Mouse (Mus musculus) ES-CJ7 (cell line): ENCODE results near the gene Cenpa.
"Not testable (repeated sequence)": the region's sequence is repeated elsewhere in the genome, so short reads cannot be mapped to it uniquely, and the experiment has no call there.

Source experiments
- DNase-seq: peaks from one replicate; pipeline ENCODE4 v3.0.0; 2011; ENCODE audit warnings: low read depth, low spot score

Cenpa gene

DNA sequence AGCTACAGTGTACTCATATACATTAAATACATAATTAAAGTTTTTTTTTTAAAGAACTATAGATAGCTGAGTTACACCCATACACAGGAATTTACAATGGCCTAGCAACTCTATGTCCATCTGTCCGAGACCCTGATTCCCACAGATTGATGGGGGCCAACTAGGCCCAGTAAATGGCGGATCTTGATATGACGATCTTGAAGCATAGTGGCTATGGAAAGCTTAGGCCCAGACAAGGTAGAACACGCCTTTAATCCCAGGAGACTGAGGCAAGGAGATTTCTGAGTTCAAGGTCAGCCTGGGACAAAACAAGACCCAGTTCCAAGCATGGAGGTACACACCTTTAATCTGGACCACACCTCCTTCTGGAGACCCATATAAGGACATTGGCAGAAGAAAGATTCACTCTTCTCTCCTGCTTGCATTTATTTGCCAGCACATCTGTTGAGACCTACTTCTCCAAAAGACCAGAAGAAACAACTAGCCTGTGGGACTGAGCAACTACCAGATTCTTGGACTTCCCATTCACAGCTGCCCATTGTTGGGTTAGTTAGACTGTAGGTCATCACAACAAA lies 12.2 kb downstream of the Cenpa start:
- DNase-seq: peak; percentile 45

DNA sequence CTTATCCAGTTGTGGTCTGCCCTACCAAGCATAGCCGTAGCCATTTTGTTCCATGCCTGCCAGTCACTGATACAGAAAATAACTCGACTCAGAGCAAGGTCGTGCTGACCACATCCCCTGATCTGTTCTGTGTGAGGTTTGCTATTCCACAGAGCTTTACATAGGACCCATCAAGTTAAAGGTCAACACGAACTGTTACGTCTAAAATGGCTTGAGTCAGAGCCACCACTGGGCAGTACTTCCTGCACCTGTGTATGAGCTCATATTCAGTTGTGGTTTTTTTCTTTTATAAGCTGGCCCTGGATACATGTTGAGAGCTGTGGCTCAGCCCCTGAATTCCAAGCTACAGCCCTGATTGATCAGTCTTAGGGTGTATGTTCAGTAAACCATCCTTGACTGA lies 13.0 kb downstream of the Cenpa start:
- no peak for DNase-seq

DNA sequence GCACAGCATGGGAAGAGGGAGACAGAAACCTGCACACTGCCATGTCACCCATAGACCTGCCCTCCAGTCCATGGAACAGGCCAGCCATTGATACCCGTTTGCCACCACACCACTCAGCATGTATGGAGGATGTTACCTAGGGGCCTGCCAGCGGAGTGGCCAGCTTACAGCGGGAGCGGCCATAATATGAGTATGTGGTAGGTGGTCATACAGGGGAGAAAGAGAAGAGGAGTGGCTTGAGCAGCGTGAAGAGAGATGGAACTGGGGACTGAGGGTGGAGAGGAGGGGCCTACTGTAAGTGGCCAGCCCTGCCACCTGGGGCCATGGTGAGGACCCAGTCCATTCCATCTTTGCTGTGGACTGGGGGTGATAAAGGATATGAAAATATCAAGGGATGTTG lies 15.4 kb downstream of the Cenpa start:
- no peak for DNase-seq

DNA sequence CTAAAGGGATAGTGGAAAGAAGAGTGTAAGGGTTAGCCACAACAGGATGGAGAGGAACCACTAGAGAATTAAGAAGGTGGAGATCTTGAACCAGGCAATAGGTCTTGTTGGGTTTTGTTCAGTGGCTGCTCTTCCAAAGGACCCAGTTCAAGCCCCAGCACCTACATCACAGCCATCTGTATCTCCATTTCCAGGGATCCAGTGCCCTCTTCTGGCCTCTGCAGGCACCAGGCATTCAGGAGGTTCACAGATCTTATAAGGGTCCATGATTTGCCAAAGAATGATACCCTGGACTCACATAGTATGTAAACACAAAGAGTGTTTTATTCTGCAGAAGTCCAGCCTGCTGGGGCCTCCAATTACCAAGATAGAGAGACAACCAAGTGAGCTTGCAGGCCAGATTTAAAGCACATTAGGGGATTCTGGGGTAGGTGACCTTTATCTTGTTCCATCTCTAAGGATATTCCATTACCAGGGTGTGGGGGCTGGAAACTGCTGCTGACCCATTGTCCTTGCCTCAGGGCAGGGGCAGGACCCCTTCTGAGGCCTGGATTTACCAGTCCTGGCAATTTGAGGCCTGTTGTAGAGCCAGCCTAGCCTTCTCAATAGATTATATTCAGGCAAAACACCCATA lies 16.5 kb downstream of the Cenpa start:
- DNase-seq: peak; percentile 41

DNA sequence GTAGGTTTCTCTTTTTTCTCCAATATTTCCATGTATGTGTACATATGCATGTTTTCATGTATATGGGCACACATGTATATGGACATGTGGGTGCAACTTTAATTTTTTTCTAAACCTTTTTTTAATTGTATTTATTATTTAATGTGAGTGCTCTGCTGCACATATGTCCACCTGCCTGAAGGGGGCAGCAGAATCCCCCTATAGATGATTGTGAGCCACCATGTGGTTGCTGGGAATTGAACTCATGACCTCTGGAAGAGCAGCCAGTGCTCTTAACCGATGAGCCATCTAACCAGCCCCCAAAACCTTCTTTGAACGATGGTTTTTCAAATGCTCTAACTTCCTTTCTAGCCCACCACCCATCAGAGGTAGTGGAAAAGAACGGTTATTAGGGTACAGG lies 17.4 kb downstream of the Cenpa start:
- DNase-seq: peak; percentile 34

DNA sequence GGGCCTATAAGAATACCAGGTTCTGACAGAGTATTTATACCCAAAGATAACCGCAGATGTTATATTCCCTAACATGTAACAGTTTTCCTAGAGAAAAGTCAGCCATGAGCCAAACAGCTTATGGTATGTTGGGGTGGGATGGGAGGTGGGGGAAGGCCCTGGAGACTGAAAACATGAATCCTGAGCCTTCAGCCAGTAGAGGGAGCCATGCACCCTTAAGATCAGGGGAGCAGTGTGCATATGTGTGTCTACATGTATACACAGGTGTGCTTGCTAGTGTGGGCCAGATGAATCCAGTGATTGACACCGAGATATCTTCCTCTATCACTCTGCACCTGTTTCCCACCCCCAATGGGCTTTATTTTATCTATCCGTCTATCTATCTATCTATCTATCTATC lies 20.2 kb downstream of the Cenpa start:
- peak; percentile 44 for DNase-seq

DNA sequence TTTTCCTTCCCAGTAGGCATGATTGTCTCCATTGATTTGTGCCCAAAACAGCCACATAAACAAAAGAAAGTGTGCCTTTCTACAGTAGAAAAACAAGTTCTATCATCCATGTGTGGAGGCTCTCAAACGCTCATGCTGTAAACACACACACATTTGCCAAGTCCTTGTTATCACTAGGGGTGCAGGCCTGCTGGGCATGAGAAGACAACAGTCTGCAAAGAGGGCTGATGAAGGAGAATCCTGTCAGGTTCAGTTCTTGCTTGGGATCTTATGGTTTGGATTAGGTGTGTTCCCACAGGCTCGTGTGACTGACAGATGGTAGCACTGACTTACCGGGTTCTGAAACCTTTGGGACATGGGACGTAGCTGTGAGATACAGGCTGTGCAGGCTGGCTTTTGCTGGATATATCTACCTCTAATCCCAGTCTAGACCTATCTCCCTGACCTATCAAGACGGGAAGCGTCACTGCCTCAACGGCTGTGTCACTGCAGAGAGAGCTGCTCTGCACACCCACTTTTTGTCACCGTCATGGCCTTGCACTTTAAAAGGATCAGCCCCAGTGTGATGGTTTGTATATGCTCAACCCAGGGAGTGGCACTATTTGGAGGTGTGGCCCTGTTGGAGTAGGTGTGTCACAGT lies 33.9 kb downstream of the Cenpa start:
- no peak for DNase-seq

DNA sequence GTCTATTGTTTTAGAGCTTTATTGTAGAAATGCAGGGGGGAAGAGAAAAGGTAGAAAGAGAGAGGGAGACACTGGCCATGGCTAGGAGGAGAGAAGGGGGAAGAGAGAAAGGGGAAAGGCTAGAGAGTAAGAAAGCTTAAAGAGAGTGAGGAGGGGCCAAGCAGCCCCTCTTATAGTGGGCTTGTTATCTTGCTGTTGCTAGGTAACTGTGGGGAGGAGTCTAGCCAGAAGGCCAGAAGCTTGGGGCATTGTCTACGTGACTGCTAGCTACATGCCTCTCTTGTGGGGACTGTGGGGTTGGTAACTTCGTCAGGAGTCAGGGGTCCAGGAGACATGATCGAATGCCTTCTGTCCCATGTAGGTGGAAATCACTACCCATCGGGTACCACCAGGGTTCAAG lies 34.8 kb downstream of the Cenpa start:
- DNase-seq: not testable (repeated sequence)

DNA sequence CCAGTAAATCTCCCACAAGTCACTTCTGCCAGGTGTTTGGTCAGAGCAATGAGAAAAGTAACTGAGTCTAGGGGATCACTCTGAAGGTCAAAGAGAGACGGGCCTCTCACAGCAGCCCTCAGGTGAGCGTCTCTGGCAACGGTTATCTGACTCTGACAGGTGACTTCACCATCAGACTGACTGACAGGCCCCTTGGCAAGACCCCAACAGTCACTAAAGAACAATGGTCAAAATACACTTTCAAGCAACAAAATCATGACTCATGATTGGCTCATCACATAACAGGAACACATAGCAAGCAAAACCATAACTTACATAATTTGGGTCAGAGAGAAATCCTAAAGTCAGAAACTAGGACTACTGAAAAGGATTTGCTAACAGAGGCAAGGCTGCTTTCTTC lies 35.3 kb downstream of the Cenpa start:
- no peak for DNase-seq

DNA sequence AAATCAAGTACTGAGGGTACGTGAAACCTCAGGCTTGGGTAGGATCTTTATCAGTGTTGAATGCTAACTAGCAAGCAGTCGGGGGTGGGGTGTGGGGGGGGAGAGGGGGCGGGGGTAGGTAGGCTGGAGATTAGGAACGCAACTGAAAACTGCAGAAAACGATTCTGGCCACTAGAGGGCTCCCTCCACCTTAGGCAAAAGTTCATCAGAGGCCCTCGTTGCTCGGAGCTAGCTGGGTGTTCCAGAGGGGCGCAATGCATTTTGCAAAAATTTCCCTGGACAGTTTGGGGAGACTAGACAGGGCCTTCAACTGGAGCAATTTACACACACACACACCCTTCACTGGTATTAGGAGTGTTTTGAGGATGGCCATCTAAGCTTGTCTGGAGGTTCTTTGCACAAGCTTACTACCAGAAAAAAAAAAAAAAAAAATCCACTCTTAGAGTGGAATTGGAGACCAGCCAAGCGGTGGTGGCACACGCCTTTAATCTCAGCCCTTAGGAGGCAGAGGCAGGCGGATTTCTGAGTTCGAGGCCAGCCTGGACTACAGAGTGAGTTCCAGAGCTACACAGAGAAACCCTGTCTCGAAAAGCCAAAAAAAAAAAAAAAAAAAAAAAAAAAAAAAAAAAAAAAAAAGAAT lies 43.3 kb downstream of the Cenpa start:
- peak; percentile 85 for DNase-seq

DNA sequence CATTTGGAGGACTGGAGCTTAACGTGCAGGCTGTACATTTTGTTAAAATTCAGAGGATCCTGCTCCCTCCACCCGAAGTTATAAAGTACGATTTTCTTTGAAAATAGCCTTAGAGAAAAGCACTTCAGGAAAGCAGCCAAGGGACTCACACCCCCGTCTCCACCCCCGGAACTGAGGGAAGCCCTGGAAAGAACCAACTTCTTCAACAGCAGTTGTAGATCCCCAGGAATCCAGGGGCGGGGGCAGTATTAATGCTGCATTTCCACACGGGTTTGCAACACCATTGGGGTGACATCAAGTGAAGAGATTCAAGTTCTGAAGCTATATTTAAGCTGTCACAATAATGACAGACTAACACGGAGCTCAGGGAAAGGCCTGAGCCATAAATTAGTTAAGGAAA lies 43.9 kb downstream of the Cenpa start:
- no peak for DNase-seq

DNA sequence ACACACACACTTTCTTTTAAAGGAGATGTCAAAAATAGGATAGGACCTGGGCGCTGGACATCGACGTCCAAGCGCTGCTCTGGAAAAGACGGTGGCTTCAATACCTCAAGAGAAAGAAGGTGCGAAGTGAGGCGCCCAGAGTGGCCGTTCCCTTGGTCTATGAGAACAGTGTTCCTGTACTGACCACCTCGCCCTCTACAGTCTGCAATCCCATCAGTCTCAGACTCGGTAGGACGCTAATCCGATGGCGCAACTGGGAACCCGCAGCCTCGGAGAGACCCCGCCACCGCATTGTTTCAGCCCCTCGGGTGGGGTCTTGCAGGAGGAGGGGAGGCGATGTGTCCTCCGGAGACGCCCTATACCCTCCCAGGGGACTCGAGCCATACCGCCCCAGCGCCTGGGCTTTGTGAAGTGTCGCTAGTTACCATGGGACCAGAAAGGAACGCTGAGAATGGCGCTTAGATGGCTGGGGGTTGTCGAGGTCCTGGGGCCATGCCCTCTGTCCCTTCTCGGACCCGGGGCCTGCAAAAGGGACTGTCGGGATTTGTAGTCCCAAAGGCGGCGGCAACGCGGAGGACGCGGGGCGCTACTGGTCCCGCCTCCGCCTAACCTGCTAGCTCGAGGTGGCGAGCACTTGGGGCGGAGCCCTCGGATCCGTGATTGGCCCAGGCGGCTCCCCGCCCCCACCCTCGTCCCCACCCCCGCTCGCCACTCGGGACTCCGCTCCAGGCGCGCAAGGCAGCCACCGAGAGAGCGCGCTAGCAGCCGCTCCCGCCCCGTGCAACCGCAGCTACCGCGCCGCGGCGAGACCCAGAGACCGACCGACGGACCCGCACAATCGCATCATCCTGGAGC lies 44.8 kb downstream of the Cenpa start, which contains the start of gene Dpysl5:
Gene Dpysl5 (plus strand): TSS at position 418 of the 855 bp plus-strand sequence.
- DNase-seq: peak; percentile 92

DNA sequence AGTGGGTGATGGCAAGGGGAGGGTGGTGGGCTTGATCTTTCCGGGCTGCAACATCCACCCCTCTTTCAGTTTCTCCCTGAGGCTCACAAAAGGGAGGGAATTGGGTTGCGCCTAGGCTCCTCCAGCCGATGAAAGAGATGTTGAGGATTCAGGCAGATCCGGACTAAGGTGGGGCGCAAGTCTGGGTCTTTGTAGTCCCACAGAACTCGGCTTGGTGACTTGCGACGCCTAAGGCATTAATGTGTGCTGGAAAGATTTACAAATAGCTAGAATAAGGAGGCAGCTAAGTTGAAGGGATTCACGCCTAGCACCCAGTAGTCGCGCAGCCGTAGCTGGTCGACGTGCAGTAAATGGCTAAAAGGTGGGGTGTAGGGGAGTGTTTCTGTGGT lies 45.4 kb downstream of the Cenpa start:
- no peak for DNase-seq

DNA sequence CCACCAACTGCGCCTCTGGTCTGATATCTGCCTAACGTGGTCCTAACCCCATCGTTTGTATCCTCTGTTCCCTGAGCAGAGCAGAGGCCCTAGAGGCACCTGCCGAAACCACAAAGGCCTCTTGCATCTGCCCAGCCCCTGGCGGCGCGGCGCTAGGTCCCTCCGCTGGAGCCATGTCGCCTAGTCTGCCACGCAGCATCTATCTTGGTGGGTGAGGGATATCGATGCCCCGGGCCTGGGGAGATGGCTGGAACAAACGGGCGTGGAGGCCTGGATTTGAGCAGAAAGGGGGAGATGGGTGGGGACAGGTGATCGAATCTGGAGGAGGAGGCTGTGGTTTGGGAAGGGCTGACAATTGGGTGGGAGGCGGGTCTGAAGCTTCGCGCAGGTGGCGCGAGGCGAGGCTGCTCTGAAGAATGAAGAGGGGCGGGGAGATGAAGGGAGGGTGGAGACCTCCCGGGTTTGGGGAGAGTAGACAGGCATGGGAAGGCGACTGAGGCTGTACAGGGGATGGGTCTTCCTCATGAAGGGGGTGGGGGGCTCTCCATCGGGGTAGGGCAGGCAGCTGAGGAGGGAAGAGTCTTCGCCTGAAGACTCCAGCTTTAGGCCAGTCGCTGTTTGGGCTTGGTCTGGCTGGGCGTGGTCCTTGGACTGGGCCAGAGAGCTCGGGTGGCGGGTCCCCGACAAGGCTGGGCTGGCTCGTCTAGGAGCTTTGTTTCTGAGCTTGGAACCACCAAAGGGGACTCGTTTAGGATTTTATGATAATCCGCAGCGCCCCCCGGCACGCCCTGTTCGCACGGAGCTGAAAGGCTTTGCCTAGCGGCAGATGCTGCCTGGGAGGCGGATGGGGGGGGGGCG lies 46.1 kb downstream of the Cenpa start:
- DNase-seq: peak; percentile 65

DNA sequence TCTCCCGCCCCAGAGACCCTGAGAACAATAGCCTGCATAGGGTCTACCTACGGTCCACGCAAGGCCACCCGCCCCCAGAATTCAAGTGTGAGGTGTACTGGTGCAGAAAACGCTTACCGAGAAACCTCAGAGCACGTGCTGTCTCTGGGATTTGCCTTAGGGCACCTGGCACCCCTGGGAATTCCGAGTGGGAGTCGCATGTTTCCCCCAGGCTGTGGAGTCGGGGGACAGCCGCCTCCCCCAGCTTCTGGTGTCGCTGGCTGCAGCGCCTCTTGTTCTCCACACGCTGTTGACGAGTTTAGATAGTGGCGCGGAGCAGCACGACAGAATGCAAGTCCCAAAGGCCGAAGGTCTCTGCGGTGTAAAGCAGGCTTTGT lies 46.7 kb downstream of the Cenpa start:
- no peak for DNase-seq

DNA sequence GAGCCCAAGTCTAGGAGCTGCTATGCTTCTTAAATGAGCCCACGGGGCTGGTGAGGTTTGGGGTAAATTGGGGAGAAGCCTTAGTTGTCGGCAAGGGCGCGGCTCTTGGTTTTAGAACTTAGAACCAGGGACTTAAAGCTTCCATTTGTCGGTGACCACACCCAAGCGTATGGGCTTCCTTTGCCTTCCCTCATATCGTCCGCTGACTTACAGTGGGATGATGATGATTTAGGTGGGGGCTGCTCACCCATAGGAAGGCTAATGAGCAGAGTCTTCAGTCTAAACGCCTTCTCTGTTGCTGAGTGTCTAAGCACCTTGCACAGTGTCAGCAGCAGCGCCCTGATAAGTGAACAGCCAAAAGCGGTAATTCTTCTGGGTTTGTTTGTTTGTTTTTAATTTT lies 47.1 kb downstream of the Cenpa start:
- DNase-seq: peak; percentile 43

DNA sequence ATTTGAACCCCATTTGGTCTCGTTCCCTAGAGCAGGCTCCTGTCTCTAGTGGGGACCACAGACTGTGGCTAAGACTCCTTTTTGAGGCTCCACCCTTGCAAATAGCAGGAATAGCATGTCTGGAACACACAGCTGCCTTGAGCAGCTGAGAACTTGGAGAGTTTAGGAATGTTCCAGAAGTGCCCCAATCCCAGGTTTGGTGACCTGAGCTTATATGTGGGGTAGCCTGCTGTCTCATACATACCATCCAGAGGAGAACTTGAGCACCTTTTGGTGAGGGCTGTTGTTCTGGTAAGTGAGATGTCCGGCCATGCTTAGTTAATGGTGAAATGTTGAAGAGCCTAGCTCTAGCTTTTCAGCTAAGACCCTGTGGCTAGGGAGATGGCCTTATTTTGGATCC lies 49.7 kb downstream of the Cenpa start:
- no peak for DNase-seq

DNA sequence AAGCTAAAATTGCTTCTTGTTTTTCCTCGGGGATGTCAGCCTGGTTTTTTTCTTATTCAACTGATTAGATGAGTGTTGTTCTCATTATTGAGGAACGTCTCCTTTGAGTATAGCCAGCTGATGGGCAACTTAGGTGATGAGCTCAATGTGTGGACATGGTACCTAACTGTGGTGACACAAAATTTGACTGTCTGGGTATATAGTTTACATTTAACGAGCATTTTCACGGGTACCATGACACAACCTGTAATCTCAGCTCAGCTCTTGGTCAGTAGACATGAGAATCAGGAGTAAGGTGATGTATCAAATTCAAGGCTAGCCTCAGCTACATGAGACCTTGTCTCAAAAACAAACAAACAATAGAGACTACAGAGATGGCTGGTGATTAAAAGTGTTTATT lies 50.9 kb downstream of the Cenpa start:
- no peak for DNase-seq

DNA sequence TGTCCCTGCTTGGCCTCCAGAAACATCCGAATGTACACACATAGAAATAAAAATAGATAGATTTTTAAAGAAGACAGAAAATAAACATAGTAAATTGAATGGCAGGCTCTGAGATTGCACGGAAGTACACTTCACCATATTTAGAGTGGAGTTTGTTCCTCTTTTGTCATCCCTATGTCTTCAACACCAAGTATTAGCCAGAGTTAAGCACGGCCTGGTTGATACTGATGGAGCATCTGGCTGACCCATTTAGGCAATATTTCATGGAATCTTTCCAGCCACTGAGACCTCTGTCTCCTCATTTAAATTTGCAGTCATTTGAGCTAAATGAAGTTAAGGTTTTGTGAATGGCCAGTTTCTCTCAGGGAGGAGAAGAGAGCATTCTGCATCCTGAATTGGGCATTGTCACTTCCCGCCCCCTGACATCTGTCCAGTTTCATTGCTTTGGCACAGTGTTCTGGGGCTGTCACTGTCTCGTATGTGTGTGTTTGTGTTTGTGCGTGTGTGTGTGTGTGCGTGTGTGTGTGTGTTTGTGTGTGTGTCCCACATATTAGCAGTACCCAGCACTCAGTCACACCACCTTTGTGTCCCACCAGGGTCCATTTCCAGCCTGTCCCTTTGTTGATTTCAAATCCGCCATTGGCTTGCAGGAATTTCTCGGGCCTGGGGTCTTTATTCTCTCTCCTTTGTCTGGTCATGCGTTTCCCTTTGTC lies 51.6 kb downstream of the Cenpa start:
- DNase-seq: no peak

DNA sequence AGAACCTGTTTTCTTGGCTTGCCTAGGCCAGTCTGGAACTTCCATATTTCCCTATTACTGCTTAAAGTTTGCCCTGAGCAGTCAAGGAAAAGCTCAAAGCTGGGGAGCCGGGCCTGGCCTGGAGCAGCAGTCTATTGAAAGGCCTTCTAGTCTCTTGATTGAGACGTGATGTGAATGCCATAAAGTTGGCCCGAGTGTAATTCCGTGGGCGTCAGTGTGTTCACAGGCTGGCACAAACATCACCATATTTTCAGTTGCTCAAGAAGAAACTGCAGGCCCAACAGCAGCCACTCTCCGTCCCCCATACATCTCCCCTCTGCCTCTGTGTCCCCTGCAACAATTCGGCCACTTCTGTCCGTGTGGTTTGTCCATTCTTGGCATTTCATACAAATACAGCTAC lies 55.4 kb downstream of the Cenpa start:
- DNase-seq: no peak
